Mouse (Mus musculus) liver, embryonic 14.5 days (tissue): ENCODE measurements at regions not wholly inside any gene's neighbourhood (a gene's known extent, or its start where the extent isn't known, plus 50 kb on each side); places are given as distances from the start of the nearest gene placed in this dataset.

Experiments
- CTCF ChIP-seq: IDR thresholded peaks from 2 replicates; pipeline ENCODE4 v1.5.1; 2016; ENCODE audit warnings: antibody characterized with exemption, low read depth, control low read depth
- EP300 ChIP-seq: IDR thresholded peaks from 2 replicates; pipeline ENCODE4 v1.6.1; 2016; ENCODE audit warnings: antibody characterized with exemption, low read depth

DNA sequence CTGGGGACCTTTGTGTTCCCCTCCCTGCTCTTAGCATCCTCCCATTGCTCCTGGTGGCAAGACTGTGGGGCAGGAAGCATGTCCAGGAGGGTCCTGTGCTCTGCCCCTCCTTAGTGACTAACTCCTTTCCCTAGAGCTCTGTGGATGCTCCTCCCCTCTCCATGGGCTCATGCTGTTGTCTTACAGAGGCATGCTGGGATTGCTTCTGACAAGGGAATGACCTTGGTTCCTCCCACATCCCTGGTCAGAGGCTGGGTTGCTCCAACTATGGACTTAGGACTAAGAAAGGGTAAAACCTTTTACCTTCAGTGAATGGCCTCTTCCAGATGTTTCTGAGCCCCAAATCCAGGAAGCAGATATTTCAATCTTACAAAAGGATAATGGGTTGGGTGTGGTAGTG is 62.3 kb upstream of the Zc3h12a start:
- no peak for TF ChIP-seq CTCF
- no peak for TF ChIP-seq EP300
